Mouse (Mus musculus) kidney, embryonic 14.5 days (tissue): ENCODE measurements around the gene Sdhaf3. TPM values are rescaled to one million over a fixed set of nuclear protein-coding genes. Genes with fewer than 3 reads are reported as not detected.

Source experiments
- ATAC-seq: fragments of 200-750 bp; cut with Nextera tagmentation; 2 replicates; pipeline ENCODE4 v1.8.0; 2017; ENCODE audit warnings: moderate number of reproducible peaks, mild to moderate bottlenecking, moderate TSS enrichment, moderate library complexity; ENCODE audit not compliant: low FRiP score, low TSS enrichment
- H3K27ac ChIP-seq: fragments of 300-500 bp; sonication (generic); 2 replicates; pipeline ENCODE4 v1.5.1; 2014; ENCODE audit warnings: low read depth, mild to moderate bottlenecking, low read length, moderate library complexity, mixed read lengths
- H3K27me3 ChIP-seq: fragments of 300-500 bp; sonication (generic); 2 replicates; pipeline ENCODE4 v1.6.1; 2014; ENCODE audit warnings: mild to moderate bottlenecking, low read length; ENCODE audit not compliant: control insufficient read depth, insufficient read depth
- H3K36me3 ChIP-seq: fragments of 300-500 bp; sonication (generic); 2 replicates; pipeline ENCODE4 v1.6.1; 2014; ENCODE audit warnings: low read length, mixed read lengths; ENCODE audit not compliant: control insufficient read depth, insufficient read depth
- H3K4me1 ChIP-seq: fragments of 300-500 bp; sonication (generic); 2 replicates; pipeline ENCODE4 v1.6.1; 2014; ENCODE audit warnings: low read length, mixed read lengths; ENCODE audit not compliant: control insufficient read depth, insufficient read depth
- H3K4me2 ChIP-seq: fragments of 300-500 bp; sonication (generic); replicated peaks from 2 replicates; pipeline ENCODE4 v1.6.1; 2014; ENCODE audit warnings: low read depth, mild to moderate bottlenecking, low read length
- H3K4me3 ChIP-seq: fragments of 300-500 bp; sonication (generic); 2 replicates; pipeline ENCODE4 v1.5.1; 2014; ENCODE audit warnings: mild to moderate bottlenecking, low read length
- H3K9ac ChIP-seq: fragments of 300-500 bp; sonication (generic); 2 replicates; pipeline ENCODE4 v1.6.1; 2014; ENCODE audit warnings: low read depth, mild to moderate bottlenecking, low read length, moderate library complexity
- H3K9me3 ChIP-seq: fragments of 300-500 bp; sonication (generic); 2 replicates; pipeline ENCODE4 v1.6.1; 2016; ENCODE audit warnings: low read length; ENCODE audit not compliant: control insufficient read depth
- WGBS: fragments of 180-500 bp; shearing (Covaris S2); extraction: QIAGEN DNeasy Blood & Tissue Kit; methylation state at CpG from one replicate; pipeline ENCODE4 v1.1.7; 2014; 5-methylcytosine and 5-hydroxymethylcytosine counted together
- polyA plus RNA-seq: library from polyadenylated mRNA; unstranded; fragments of >200 nt; fragmentation: Nextera tagmentation; extraction: Ambion mirVana; gene quantifications from 2 replicates; pipeline ENCODE4 v1.2.1, GENCODE M21; 2014

Sdhaf3 gene
- polyA plus RNA-seq, 1 experiment from 2014 or later, result 7.3 TPM

- no peak for ATAC-seq
- no peak overlapping the region for H3K9ac ChIP-seq
- no peak overlapping the region for H3K4me2 ChIP-seq
- H3K4me3 ChIP-seq, result no peak overlapping the region
- H3K36me3 ChIP-seq, result no peaks in the 10 kb centered on the region
- no peak overlapping the region for H3K27ac ChIP-seq
- H3K9me3 ChIP-seq, result no peaks in the 10 kb centered on the region
- 78% methylated on average over 2 of the region's 2 CpGs for WGBS
- H3K27me3 ChIP-seq, result no peaks in the 10 kb centered on the region
- no peaks in the 10 kb centered on the region for H3K4me1 ChIP-seq
These were observed 48.2 kb downstream of the Sdhaf3 start for GRCm38 (mm10) chr6:7004005-7004404.

- no peak overlapping the region for H3K9ac ChIP-seq
- 92% methylated on average over 6 of the region's 6 CpGs for WGBS
- H3K4me3 ChIP-seq, result no peak overlapping the region
- no peaks in the 10 kb centered on the region for H3K9me3 ChIP-seq
- no peak overlapping the region for H3K27ac ChIP-seq
- ATAC-seq, result no peak
- H3K4me2 ChIP-seq, result no peak overlapping the region
- H3K4me1 ChIP-seq, result no peaks in the 10 kb centered on the region
- no peaks in the 10 kb centered on the region for H3K36me3 ChIP-seq
- H3K27me3 ChIP-seq, result no peaks in the 10 kb centered on the region
These were observed 82.3 kb downstream of the Sdhaf3 start for GRCm38 (mm10) chr6:7038087-7038486.

GRCm38 (mm10) chr6:7038835-7039234 is 83.0 kb downstream of the Sdhaf3 start:
- Histone ChIP-seq H3K27ac (no peak overlapping the region), H3K36me3 (no peaks in the 10 kb centered on the region), H3K4me2 (no peak overlapping the region), H3K9me3 (no peaks in the 10 kb centered on the region), H3K4me3 (no peak overlapping the region), H3K27me3 (no peaks in the 10 kb centered on the region), H3K4me1 (no peaks in the 10 kb centered on the region), H3K9ac (no peak overlapping the region)
- 91% methylated on average over 5 of the region's 5 CpGs for WGBS
- no peak for ATAC-seq

GRCm38 (mm10) chr6:7041912-7042311 is 86.1 kb downstream of the Sdhaf3 start:
- Histone ChIP-seq H3K9me3 (no peaks in the 10 kb centered on the region), H3K27me3 (no peaks in the 10 kb centered on the region), H3K4me2 (no peak overlapping the region), H3K4me3 (no peak overlapping the region), H3K4me1 (no peaks in the 10 kb centered on the region), H3K27ac (no peak overlapping the region), H3K36me3 (no peaks in the 10 kb centered on the region), H3K9ac (no peak overlapping the region)
- WGBS, result 83% methylated on average over 1 of the region's 1 CpGs
- no peak for ATAC-seq

- Histone ChIP-seq H3K9me3 (no peaks in the 10 kb centered on the region), H3K4me1 (no peaks in the 10 kb centered on the region), H3K4me3 (no peak overlapping the region), H3K27ac (no peak overlapping the region), H3K4me2 (no peak overlapping the region), H3K9ac (no peak overlapping the region), H3K36me3 (no peaks in the 10 kb centered on the region), H3K27me3 (no peaks in the 10 kb centered on the region)
- ATAC-seq, result no peak
- WGBS, result 99% methylated on average over 3 of the region's 3 CpGs
These were observed 107.0 kb downstream of the Sdhaf3 start for GRCm38 (mm10) chr6:7062819-7063218.

- no peak overlapping the region for H3K27ac ChIP-seq
- H3K9me3 ChIP-seq, result no peaks in the 10 kb centered on the region
- H3K36me3 ChIP-seq, result no peaks in the 10 kb centered on the region
- no peaks in the 10 kb centered on the region for H3K27me3 ChIP-seq
- ATAC-seq, result no peak
- H3K4me1 ChIP-seq, result no peaks in the 10 kb centered on the region
- no peak overlapping the region for H3K4me3 ChIP-seq
- no peak overlapping the region for H3K9ac ChIP-seq
- H3K4me2 ChIP-seq, result no peak overlapping the region
- 77% methylated on average over 3 of the region's 3 CpGs for WGBS
These were observed 113.0 kb downstream of the Sdhaf3 start for GRCm38 (mm10) chr6:7068782-7069181.

- no peak overlapping the region for H3K9ac ChIP-seq
- H3K27me3 ChIP-seq, result no peaks in the 10 kb centered on the region
- no peak for ATAC-seq
- no peaks in the 10 kb centered on the region for H3K36me3 ChIP-seq
- H3K9me3 ChIP-seq, result no peaks in the 10 kb centered on the region
- no peak overlapping the region for H3K27ac ChIP-seq
- WGBS, result 79% methylated on average over 2 of the region's 2 CpGs
- H3K4me3 ChIP-seq, result no peak overlapping the region
- H3K4me1 ChIP-seq, result no peaks in the 10 kb centered on the region
- no peak overlapping the region for H3K4me2 ChIP-seq
These were observed 113.7 kb downstream of the Sdhaf3 start for GRCm38 (mm10) chr6:7069463-7069862.

- no peaks in the 10 kb centered on the region for H3K36me3 ChIP-seq
- no peaks in the 10 kb centered on the region for H3K9me3 ChIP-seq
- WGBS, result 62% methylated on average over 3 of the region's 3 CpGs
- H3K4me2 ChIP-seq, result no peak overlapping the region
- no peaks in the 10 kb centered on the region for H3K27me3 ChIP-seq
- no peak overlapping the region for H3K4me3 ChIP-seq
- no peaks in the 10 kb centered on the region for H3K4me1 ChIP-seq
- no peak overlapping the region for H3K27ac ChIP-seq
- no peak overlapping the region for H3K9ac ChIP-seq
- ATAC-seq, result no peak
These were observed 126.2 kb downstream of the Sdhaf3 start for GRCm38 (mm10) chr6:7082054-7082453.

- no peak overlapping the region for H3K4me3 ChIP-seq
- H3K27ac ChIP-seq, result no peak overlapping the region
- ATAC-seq, result no peak
- no peaks in the 10 kb centered on the region for H3K27me3 ChIP-seq
- H3K9ac ChIP-seq, result no peak overlapping the region
- H3K9me3 ChIP-seq, result no peaks in the 10 kb centered on the region
- H3K36me3 ChIP-seq, result no peaks in the 10 kb centered on the region
- no peaks in the 10 kb centered on the region for H3K4me1 ChIP-seq
- H3K4me2 ChIP-seq, result no peak overlapping the region
- 63% methylated on average over 5 of the region's 5 CpGs for WGBS
These were observed 126.9 kb downstream of the Sdhaf3 start for GRCm38 (mm10) chr6:7082467-7083259.
